Mouse (Mus musculus): Measurements from ENCODE around the gene Shmt1.

DNA sequence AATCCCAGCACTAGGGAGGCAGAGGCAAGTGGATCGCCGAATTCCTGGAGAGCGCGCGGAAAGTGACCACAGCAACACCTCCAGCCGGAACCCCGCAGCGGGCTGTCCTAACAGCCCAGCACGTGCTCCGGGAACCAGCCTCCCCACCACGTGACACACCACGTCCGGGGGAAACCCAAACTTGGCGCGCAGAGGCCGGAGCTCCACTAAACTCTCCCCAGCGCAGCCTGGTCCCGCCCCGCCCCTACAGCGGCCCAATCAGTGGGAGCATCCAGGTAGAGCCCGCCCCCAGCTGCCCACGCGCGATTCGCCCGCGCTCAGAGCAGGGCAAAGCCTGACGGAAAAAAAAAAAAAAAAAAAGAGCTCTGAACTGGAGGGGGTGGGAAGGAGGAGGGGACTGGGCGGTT is 461 bp downstream of the Shmt1 start:
- TF ChIP-seq CTCF (IDR thresholded peaks at IDR 0.05; ENCODE audit: extremely low read depth, insufficient read depth, low read length) (no peak), POLR2A (IDR thresholded peaks at IDR 0.05; ENCODE audit: extremely low read depth, insufficient read depth, low read length) (no peak)
